Mouse (Mus musculus): ENCODE measurements around the gene Gab3. TPM values are rescaled to one million over a fixed set of nuclear protein-coding genes. Genes with fewer than 3 reads are reported as not detected.
"Not testable (repeated sequence)": the region's sequence is repeated elsewhere in the genome, so short reads cannot be mapped to it uniquely, and the experiment has no call there.

Gene Gab3
- total and polyA plus RNA-seq, 3 experiments: 1.1 to 1.3 (median 1.2) TPM

DNA sequence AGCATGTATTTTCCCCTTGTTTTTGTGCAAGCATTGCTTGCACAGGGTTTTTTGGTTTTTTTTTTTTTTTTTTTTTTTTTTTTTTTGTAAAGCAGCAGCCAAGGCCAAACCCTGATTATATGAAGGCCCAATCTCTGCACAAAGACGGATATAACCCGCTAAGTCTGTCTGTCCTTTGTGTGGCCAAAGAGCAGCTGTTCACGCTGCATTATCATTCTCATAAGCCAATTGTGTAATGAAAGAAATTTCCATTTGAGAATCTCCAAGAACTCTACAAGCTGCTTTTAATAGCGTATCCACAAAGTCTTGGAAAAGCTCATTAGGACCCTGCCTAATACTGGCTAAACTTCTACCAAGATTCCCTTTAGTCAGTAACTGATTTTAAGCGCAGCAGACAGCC is 101.5 kb downstream of the Gab3 start:
- intact Hi-C loops (cut with DNase I): no loop called here
- Histone ChIP-seq H3K4me1 (ENCODE audit: control insufficient read depth, insufficient read depth, low read length) (no peaks in the 10 kb centered on the region), H3K27me3 (ENCODE audit: control insufficient read depth, insufficient read depth, low read length) (no peaks in the 10 kb centered on the region), H3K36me3 (ENCODE audit: control insufficient read depth, insufficient read depth, low read length) (no peaks in the 10 kb centered on the region), H3K9ac (ENCODE audit: low read depth, low read length) (no peak overlapping the region), H3K4me3 (no peak overlapping the region), H3K27ac (no peak overlapping the region), H3K79me2 (replicated peaks; ENCODE audit: control insufficient read depth, insufficient read depth, low read length) (no peaks in the 10 kb centered on the region)
- WGBS: 79% methylated on average over 5 of the region's 5 CpGs
- no peak for DNase-seq
- no peak for TF ChIP-seq EP300 (IDR thresholded peaks at IDR 0.05; ENCODE audit: insufficient read depth, low read depth, low read length)
- no peak for TF ChIP-seq CTCF (IDR thresholded peaks at IDR 0.05)
- no peak for TF ChIP-seq POLR2A (IDR thresholded peaks at IDR 0.05; ENCODE audit: insufficient read depth, low read depth, low read length)

DNA sequence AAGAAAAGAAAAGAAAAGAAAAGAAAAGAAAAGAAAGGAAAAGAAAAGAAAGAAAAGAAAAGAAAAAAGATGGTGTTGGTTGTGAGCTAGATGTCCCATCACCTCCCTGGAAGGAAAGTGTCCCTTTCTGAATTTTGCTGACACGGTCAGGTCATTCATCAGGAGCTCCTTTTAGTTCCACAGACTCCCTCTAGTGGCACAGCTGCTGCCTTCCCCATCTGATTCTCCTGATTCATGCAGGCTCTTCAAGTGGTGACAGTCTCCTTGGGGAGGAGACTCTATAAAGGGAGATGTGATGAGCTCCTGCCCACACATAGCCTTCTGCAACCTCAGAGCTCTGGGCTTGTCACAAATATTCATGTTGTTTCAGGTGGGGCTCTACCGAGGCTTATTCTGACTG is 122.4 kb downstream of the Gab3 start:
- intact Hi-C loops (cut with DNase I); H3K79me2 ChIP-seq (replicated peaks; ENCODE audit: control insufficient read depth, insufficient read depth, low read length); H3K27me3 ChIP-seq (ENCODE audit: control insufficient read depth, insufficient read depth, low read length); DNase-seq; H3K4me1 ChIP-seq (ENCODE audit: control insufficient read depth, insufficient read depth, low read length); H3K36me3 ChIP-seq (ENCODE audit: control insufficient read depth, insufficient read depth, low read length); H3K9ac ChIP-seq (ENCODE audit: low read depth, low read length); H3K4me3 ChIP-seq; H3K27ac ChIP-seq: not testable (repeated sequence)
- peak; percentile 49 for TF ChIP-seq CTCF (IDR thresholded peaks at IDR 0.05)
- WGBS: 25% methylated on average over 1 of the region's 2 CpGs

DNA sequence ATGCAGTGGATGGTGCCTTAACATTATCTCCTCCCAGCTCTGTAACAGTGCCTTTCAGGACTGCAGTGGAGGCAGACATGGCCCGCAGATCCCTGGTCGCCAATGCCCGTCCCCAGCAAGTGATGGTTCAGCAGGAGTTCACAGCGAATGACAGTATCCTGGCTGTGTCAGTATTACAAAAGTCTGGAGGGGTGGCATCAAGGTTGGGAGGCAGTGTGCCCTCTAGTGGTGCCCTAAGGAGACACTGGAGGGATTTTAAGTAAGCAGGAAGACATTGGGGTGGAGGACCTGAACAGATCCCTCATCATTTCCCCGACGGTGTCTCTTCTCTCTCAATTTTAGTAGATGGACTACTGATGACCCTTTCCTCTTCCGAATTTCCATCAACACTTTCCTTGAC is 126.1 kb downstream of the Gab3 start:
- H3K27ac ChIP-seq; H3K27me3 ChIP-seq (ENCODE audit: control insufficient read depth, insufficient read depth, low read length); H3K9ac ChIP-seq (ENCODE audit: low read depth, low read length); intact Hi-C loops (cut with DNase I); H3K4me3 ChIP-seq; H3K36me3 ChIP-seq (ENCODE audit: control insufficient read depth, insufficient read depth, low read length); H3K4me1 ChIP-seq (ENCODE audit: control insufficient read depth, insufficient read depth, low read length); H3K79me2 ChIP-seq (replicated peaks; ENCODE audit: control insufficient read depth, insufficient read depth, low read length); DNase-seq: not testable (repeated sequence)
- TF ChIP-seq CTCF (IDR thresholded peaks at IDR 0.05): peak; percentile 12; the same call in 1 of the 2 replicates
- 77% methylated on average over 7 of the region's 7 CpGs for WGBS

Other genes starting within 250 kb of the Gab3 start
- under 1 TPM in 1 of 2 experiments, not detected in 1; 0.08 TPM for gene Gm5936, start 248.3 kb downstream of the Gab3 start, total RNA-seq (2021)
- 0.18 and 0.20 TPM in 2 replicates for gene Gm5936, start 248.3 kb downstream of the Gab3 start, polyA plus RNA-seq (2012; rRNA removed)
- 10 to 100 TPM; 19.2 to 21.1 TPM for gene Dkc1, start 10.4 kb upstream of the Gab3 start, total RNA-seq (2021)
- 10.7 and 21.4 TPM in 2 replicates for gene Dkc1, start 10.4 kb upstream of the Gab3 start, polyA plus RNA-seq (2012; rRNA removed)
- 10 to 100 TPM; 12.1 to 13.9 TPM for gene Mpp1, start 45.6 kb upstream of the Gab3 start, total RNA-seq (2021)
- gene Mpp1, start 45.6 kb upstream of the Gab3 start, polyA plus RNA-seq (2012; rRNA removed): 18.1 and 19.3 TPM in 2 replicates
- gene Smim9, start 78.3 kb upstream of the Gab3 start, total RNA-seq (2021): not detected
- gene Smim9, start 78.3 kb upstream of the Gab3 start, polyA plus RNA-seq (2012; rRNA removed): not detected in 2 replicates